Mouse (Mus musculus) splenic B cell, adult 2 months (primary cell): ENCODE results near the gene Csnk1d.

Experiments used
- DNase-seq: peaks from one replicate; pipeline ENCODE4 v3.0.0-alpha.2; 2011; ENCODE audit warnings: low read depth, low spot score
- H3K27me3 ChIP-seq: 2 replicates; pipeline ENCODE4 v1.6.1; 2012; ENCODE audit warnings: mild to moderate bottlenecking, low read length, moderate library complexity, mixed read lengths; ENCODE audit not compliant: control insufficient read depth, poor library complexity, insufficient read depth, severe bottlenecking
- H3K36me3 ChIP-seq: 2 replicates; pipeline ENCODE4 v1.6.1; 2012; ENCODE audit warnings: mild to moderate bottlenecking, low read length, moderate library complexity, mixed read lengths; ENCODE audit not compliant: control insufficient read depth, poor library complexity, insufficient read depth, severe bottlenecking

Gene Csnk1d

GRCm38 (mm10) chr11:120931479-120931878, 59.7 kb downstream of the Csnk1d start:
- H3K27me3 ChIP-seq, result no peaks in the 10 kb centered on the region
- H3K36me3 ChIP-seq, result no peaks in the 10 kb centered on the region
- no peak for DNase-seq

GRCm38 (mm10) chr11:120928468-120928867, 62.7 kb downstream of the Csnk1d start:
- H3K27me3 ChIP-seq, result no peaks in the 10 kb centered on the region
- no peak for DNase-seq
- no peaks in the 10 kb centered on the region for H3K36me3 ChIP-seq

GRCm38 (mm10) chr11:120922528-120922927, 68.6 kb downstream of the Csnk1d start:
- Histone ChIP-seq H3K27me3 (no peaks in the 10 kb centered on the region), H3K36me3 (no peaks in the 10 kb centered on the region)
- DNase-seq, result no peak

GRCm38 (mm10) chr11:120917756-120918155, 73.4 kb downstream of the Csnk1d start:
- Histone ChIP-seq H3K36me3 (no peaks in the 10 kb centered on the region), H3K27me3 (no peaks in the 10 kb centered on the region)
- no peak for DNase-seq

DNA sequence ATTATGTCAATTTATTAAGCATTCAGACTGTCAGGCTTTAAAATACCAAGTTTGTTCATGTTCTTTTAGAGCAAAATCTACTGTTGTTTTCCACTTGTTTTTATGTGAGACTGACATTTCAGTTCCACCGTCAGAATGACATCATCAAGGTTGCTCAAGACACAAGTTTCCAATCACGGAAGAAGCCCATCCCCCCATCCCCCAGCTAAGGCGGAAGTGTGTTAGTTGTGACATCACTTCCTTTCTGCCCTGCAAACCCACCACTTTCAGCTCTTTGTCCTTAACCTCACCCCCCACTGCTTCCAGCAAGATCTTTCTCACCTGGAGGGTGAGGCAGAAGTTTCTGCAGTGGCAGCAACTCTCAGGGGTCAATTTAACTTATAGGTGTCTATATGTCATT, 74.7 kb downstream of the Csnk1d start:
- no peaks in the 10 kb centered on the region for H3K36me3 ChIP-seq
- DNase-seq, result peak; percentile 74
- H3K27me3 ChIP-seq, result no peaks in the 10 kb centered on the region

- Histone ChIP-seq H3K36me3 (no peaks in the 10 kb centered on the region), H3K27me3 (no peaks in the 10 kb centered on the region)
- DNase-seq, result no peak
Observed at GRCm38 (mm10) chr11:120913796-120914195, 77.3 kb downstream of the Csnk1d start.
